Mouse (Mus musculus): ENCODE data around the gene Camta1.

The Camta1 gene

DNA sequence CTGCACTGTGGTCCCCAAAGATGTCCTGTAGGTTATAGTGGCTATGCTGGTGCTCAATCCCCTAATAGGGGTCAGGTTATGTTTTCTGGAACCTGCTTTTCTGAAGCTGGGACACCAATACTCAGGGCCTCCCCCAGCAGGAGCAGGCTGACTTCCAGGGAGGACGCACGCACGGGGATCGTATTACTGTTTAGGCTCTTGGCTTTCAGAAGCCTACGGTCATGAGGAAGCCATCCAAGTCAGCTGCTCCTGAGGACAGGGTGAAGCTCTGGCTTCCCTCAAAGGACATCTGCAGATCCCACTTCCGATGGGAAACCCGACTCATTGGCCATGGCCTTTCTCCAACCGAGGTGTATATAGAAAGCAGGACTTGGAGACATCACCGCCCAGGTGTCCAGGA is 729.2 kb downstream of the Camta1 start:
- POLR2A ChIA-PET, result interaction anchor here in 3 of 4 experiments (0.6 to 4.8 kb wide), 5 partner anchors 21 to 216 kb away, joined by 3 to 67 read pairs (median 4); no protein-coding TSS in a partner anchor
- CTCF ChIA-PET, result interaction anchor here in 3 of 4 experiments (0.6 to 2.0 kb wide), 5 partner anchors 7 to 58 kb away, joined by 3 to 9 read pairs (median 3); no protein-coding TSS in a partner anchor

DNA sequence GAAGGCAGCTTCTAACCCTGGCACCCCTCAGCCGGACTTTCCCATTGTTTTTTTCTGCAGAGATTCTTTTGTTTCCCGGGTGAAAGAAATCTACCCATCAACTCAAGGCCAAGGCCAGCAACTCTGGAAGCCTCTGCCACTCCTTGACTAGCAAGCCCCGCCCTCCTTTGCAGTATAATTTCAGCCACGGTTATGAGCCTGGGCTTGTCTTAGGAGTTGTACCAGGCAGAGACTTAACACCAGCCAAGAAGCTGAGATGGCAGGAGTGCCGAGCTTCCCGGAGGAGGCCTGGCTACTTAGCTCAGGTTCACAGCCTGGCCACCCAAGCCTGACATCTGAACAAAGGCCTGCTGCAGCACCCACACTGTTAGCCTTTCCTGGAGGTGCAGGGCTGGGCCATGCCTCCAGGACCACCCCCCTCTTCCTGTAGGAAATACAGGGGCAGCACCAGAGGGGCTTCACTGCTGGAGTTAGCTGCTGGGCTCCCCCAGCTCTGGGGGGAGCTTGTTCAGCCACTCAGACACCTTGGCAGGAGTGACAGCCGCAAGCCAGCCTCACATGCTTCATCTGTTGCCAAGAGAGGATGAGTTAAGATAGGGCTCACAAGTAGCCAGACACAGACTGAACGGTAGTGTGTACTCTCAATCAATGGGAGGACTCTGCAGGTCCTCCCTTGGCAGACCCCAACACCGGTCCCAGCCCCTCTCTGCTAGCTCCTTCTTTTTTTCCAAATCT is 730.8 kb downstream of the Camta1 start:
- ChIA-PET POLR2A (interaction anchor here in 3 of 4 experiments (1.1 to 4.8 kb wide), 6 partner anchors 9 to 23 kb away, joined by 3 to 67 read pairs (median 9); no protein-coding TSS in a partner anchor), CTCF (interaction anchor here in 2 of 4 experiments (0.5 to 2.9 kb wide), 3 partner anchors 8 to 279 kb away, joined by 3 to 60 read pairs (median 9); no protein-coding TSS in a partner anchor)

DNA sequence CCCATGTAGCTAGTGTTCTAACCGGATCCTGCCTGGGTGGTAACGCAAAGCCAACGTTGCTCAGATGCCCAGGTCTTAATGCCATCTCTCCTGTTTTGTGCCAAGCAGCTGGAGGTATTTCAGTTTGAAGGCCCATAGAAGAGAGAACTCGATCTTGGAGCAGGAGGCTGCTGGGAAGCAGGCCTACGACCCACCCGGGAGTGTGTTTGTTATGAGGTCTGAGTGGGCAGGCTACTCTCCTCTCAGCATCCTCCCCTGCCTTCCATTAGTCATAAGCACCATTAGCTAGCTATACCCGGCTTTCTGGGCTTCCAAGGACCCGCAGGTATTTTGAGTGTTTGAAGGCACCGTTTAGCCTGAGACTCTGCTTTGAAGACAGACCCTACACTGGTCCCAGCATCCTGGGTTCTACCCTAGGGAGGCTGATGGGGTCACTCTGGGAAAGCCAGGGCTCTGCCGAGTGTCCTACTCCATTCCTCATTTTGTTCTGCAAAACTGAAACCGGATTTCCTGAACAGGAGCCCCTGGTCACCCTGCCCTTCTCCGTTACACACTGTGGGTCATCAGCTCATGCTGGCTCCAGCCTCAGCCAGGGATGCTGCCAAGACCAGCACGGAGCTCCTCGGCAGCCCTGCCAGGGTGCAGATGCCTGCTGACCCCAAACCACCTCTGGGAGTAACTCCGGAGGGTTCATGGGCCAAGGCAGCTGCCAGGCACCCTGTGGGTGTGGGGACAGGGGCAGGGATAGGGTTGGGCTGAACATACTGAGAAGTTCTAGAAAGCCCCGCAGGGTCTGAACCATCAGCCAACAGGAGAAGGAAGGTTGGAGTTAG is 731.7 kb downstream of the Camta1 start:
- ChIA-PET CTCF (interaction anchor here (0.5 to 2.9 kb wide), 30 partner anchors 9 to 857 kb away, joined by 3 to 60 read pairs (median 4); partner anchors contain the start of genes Per3 (in 1 of the 4) and Vamp3 (in 1 of the 4)), POLR2A (interaction anchor here (0.5 to 4.8 kb wide), 23 partner anchors 9 to 898 kb away, joined by 3 to 67 read pairs (median 6); partner anchors contain the start of genes Per3 (in 1 of the 4) and Vamp3 (in 1 of the 4))

DNA sequence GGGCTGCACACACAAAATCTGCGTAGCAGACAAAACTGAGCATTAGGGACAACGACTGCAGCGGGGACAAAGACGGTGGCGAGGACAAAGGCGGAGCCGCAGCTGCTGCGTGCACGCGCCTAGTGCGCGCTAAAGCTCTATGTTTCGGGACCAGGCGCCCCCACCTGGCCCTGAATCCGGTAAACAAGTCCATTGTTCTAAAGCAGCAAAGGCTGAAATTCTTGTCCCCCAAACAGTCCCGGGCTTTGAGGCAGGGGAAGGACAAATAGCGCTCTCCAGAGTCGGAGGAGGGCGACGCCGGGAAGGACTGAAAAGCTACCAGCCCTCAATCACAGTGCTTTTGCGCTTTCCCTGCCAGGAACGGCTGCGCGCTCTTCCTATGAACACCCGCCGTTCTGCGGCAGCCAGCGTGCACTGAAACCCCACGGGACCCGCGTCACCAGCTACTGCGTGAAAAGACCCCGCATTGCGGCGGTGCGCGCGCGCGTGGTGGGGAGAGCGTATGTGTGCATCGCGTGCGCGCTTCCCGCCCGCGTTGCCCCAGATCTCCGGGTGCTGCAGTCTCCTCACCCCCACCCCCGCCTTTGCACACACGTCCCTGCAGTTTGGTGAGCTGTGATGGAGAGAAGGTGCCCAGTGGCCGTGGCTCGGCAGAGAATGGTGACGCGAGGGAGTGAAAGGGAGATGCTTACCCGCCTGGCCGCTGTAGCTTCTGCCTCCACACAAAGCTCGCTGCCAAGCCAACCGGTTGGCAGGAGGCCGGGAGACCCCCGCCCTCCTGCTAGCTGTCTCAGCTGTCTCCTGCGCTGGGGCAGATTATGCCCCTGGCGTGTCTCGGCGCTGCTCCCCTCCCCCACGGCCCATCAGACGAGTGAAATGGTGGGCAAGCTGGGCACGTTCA is 732.8 kb downstream of the Camta1 start:
- CTCF ChIA-PET, result interaction anchor here (0.5 to 2.9 kb wide), 48 partner anchors 8 to 900 kb away, joined by 3 to 60 read pairs (median 4); partner anchors contain the start of genes Vamp3 (in 2 of the 4) and Per3 (in 1 of the 4)
- POLR2A ChIA-PET, result interaction anchor here (0.7 to 4.8 kb wide), 32 partner anchors 9 to 899 kb away, joined by 3 to 67 read pairs (median 5); partner anchors contain the start of genes Camta1 (in 1 of the 4), Per3 (in 1 of the 4) and Vamp3 (in 1 of the 4)

DNA sequence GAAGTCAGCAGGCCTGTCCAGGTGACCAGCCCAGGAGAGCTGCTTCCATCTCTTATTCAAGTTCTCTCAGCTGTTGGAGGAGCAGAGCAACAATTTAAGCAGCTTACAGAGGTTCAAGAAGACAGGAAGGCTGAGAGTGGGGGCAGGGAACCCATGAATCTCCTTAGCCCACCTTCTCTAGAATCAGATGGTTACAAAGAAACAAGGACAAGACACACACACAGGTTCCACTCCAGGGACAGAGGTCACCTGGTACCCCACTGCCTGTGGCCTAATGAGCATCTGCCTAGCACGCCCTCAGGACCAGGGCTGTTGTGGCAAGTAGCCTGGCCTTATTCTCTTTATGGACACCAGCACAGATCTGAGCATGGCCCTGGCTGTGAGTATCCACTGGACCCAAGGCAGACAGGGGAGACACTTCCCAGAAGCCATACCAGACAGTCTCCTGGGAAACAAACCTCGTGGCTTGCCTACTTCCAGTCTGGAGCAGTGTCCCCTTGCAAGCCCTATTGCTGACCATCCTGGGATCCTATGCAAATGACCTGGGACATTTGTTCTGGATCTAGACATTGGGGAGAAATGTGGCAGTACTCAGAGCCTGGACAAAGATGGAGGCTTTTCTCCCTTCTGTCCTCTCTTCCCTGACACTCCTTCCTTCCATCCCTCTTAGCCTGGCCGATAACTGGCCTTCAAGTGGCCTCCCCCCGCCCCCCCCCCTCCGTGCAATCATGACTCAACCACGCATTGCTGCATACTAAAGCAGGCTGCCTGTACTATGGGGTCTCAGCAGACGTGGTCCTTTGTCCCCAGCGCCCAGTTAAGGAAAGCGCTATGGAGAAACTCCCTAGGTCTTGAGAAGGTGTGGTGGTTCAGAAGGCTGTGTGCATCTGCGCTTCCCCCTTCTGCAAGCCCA is 733.8 kb downstream of the Camta1 start:
- CTCF ChIA-PET, result interaction anchor here (0.6 to 4.1 kb wide), 33 partner anchors 11 to 851 kb away, joined by 3 to 60 read pairs (median 4); partner anchors contain the start of genes Vamp3 (in 2 of the 4) and Per3 (in 1 of the 4)
- POLR2A ChIA-PET, result interaction anchor here in 3 of 4 experiments (0.6 to 4.8 kb wide), 27 partner anchors 8 to 900 kb away, joined by 3 to 67 read pairs (median 6); partner anchors contain the start of genes Camta1 (in 1 of the 3), Per3 (in 1 of the 3) and Vamp3 (in 1 of the 3)

DNA sequence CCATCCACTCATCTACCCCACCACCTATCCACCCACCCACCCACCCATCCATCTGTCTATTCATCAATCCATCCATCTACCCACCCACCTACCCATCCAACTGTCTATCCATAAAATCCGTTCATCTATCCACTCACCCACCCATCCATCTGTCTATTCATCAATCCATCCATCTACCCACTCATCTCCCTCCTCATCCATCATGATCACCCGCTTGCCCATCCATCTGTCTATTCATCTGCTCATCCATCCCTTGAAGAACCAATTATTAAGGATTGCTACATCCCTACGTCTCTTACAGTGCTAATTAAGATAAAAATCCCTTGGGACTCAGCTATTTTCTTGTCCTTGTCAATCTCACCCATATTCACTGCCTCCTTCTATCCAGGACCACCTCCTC is 742.8 kb downstream of the Camta1 start:
- ChIA-PET CTCF (interaction anchor here in 1 of 4 experiments (1.1 kb wide), 1 partner anchor 13 kb away, joined by 3 read pairs; no protein-coding TSS in a partner anchor), POLR2A (interaction anchor here in 2 of 4 experiments (0.6 to 4.1 kb wide), 5 partner anchors 10 to 645 kb away, joined by 3 to 20 read pairs (median 5); no protein-coding TSS in a partner anchor)

DNA sequence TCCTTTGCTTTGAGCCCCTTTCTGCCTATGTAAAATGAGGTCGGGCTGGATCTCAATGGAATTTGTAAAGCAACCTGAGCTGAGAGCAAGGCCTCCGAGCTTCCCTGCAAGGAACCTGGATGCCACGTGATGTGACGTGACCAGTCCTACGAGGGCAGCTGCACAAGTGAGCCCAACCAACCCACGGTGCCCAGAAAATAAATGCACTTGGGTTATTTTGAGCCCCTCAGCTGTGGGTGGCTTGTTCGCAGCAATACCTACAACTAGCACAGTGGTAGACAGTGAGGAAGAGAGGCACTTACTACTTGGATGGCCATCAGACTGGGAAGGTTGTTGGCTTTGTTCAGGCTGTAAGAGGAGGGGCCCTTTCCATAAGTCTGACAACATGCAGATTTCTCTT is 747.1 kb downstream of the Camta1 start:
- POLR2A ChIA-PET, result no interaction called here

DNA sequence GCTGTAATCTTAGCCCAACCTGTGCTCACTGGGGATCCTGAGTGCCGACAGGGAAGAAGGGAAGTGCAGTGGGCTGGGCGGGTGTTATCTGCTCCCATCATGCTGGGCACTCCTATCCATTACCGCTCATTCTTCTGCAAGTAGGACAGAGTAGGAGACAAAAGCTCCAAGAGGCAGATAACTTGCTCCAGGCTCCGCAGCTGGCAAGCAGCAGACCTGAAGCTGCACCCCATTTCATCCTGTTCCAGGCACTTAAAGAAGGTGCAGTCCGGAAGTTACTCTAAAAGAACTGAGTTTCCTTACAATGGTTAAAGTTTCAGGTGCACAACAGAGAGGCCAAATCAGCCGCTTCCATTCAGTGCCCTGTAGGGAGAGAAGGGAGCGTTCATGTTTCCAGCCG is 750.5 kb downstream of the Camta1 start:
- ChIA-PET CTCF (interaction anchor here (0.5 to 1.8 kb wide), 10 partner anchors 16 to 378 kb away, joined by 3 to 6 read pairs (median 3); no protein-coding TSS in a partner anchor), POLR2A (interaction anchor here in 3 of 4 experiments (0.9 to 6.3 kb wide), 10 partner anchors 12 to 163 kb away, joined by 3 to 67 read pairs (median 4); no protein-coding TSS in a partner anchor)

More for the DNA sequence above, 747.1 kb downstream of the Camta1 start:
- CTCF ChIA-PET, result no interaction called here

DNA sequence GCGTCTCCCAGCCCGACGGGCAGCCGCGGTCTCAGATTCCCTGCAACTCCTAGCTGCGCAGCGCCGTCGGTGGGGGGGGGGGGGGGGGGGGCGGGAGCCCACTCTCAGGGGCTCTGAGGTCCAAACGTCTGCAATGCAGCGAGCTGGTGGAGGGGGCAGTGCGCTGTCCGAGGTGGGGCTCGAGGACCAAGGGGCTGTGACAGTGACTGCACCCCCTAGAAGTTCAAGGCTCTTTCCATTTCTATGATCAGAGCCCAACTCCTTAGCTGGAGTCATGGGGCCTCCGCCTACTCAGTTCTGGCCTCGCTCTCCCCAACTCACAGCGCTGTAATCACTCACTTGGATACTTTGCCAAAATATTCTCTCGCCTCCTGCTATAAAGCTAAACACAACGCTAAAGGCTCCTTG is 752.8 kb downstream of the Camta1 start:
- POLR2A ChIA-PET, result interaction anchor here (0.5 to 6.3 kb wide), 61 partner anchors 9 to 900 kb away, joined by 3 to 67 read pairs (median 4); partner anchors contain the start of genes Vamp3 (in 3 of the 4), Per3 (in 2 of the 4), Camta1 (in 1 of the 4) and Klhl21 (in 1 of the 4)
- CTCF ChIA-PET, result interaction anchor here (0.6 to 4.1 kb wide), 29 partner anchors 12 to 972 kb away, joined by 3 to 58 read pairs (median 5); partner anchors contain the start of genes Gm13090 (in 1 of the 4) and Vamp3 (in 1 of the 4)

DNA sequence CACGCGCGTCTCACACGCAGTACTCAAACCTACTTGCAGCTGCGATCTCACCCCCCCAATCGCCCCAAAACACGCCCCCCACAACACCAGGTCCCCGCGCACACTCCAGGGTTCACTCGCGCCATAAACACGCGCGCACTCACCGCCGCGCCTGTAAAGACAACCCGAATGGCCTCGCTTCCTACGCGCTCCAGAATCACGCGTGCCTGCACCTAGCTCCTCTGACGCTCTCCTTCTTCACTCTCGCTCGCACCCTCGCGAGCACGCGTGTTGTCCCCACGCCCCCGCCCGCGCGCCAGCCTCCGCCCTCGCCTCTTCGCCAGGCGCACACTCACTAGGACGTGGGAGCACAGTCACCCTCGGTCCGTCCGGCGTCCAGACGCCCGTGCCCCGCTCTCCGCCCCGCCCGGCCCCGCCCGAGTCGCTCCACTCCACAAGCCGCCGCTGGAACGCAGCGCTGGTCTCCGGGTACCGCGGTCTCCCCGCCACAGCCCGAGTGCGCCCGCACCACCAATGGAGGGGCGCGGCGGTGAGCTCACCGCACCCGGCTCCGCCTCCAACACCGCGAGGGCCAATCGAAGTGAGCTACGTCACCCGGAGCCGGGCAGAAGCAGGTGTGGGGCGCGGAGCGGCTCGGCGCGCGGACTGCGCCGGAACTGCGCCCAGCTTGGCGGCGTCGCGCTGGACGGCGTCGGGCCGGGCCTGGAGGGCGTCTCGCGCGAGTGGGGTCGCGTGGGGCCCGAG is 753.5 kb downstream of the Camta1 start:
- POLR2A ChIA-PET, result interaction anchor here (0.5 to 6.3 kb wide), 68 partner anchors 9 to 900 kb away, joined by 3 to 67 read pairs (median 4); partner anchors contain the start of genes Vamp3 (in 3 of the 4), Per3 (in 2 of the 4), Camta1 (in 1 of the 4) and Klhl21 (in 1 of the 4)
- CTCF ChIA-PET, result interaction anchor here (0.7 to 4.1 kb wide), 32 partner anchors 12 to 972 kb away, joined by 3 to 58 read pairs (median 5); partner anchors contain the start of genes Gm13090 (in 1 of the 4) and Vamp3 (in 1 of the 4)

DNA sequence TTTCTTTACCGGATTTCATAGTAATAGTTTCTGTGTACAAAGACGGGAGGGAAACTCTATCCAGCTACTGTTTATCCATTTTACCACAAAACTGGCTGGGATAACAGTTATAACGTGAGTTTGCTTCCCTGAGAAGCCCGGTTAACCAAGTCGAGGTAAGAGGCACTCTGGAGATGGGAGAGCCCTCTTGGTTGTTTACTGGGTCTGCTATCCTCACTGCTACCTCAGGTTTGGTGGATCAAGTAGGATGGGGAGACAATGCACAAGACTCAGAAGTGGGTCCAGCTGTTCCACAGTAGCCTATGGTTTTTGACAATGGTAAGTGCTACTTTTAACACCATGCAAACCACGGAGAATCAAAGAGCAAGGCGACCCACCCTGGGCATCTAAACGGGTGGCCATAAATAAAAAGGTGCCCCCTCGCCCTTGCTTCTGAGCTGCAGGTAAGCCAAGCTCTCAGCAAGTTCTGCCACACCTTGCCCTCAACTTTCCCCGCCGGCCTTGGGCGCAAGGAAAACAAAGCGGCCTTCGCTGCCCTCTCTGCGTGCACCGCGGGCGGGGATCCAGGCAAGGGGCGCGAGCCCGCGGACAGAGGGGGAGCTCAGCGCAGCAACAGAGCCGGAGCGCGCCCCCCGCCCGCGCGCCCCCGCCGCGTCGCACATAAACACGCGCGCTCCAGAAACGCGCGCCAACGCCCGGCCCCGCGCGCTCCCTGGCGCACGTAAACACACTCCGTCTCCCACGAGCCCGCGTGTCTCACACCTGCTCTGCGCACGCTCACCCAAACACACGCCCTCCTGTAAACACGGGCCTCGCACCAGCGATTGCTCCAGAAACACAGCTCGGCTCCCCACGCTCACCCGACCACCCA is 754.3 kb downstream of the Camta1 start:
- POLR2A ChIA-PET, result interaction anchor here (0.7 to 6.3 kb wide), 27 partner anchors 9 to 1157 kb away, joined by 3 to 67 read pairs (median 5); partner anchors contain the start of gene Vamp3 (in 3 of the 4)

DNA sequence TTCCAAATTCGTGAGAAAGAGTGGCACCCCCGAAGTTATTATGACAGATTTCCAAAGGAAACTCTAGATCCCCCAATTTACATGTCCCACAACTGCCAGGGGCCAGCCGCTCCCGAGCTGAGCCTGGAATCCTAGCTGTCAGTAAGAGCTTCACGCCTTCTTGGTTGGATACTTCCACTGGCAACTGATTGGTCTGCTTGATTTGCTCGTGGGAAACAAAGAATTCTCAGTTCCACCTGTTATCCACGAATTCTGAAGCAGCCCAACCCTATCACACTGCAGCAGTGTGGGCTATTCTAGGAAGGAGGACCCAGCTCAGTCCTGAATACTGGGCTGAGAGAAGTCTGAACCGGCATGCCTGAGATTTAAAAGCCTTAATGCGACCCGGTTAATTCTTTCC is 755.2 kb downstream of the Camta1 start:
- POLR2A ChIA-PET, result interaction anchor here in 2 of 4 experiments (0.7 to 6.3 kb wide), 8 partner anchors 10 to 126 kb away, joined by 3 to 67 read pairs (median 6); partner anchors contain the start of gene Vamp3 (in 1 of the 2)
- CTCF ChIA-PET, result interaction anchor here in 2 of 4 experiments (0.6 to 4.1 kb wide), 6 partner anchors 10 to 33 kb away, joined by 3 to 58 read pairs (median 8); no protein-coding TSS in a partner anchor

More for the DNA sequence above, 754.3 kb downstream of the Camta1 start:
- CTCF ChIA-PET, result interaction anchor here (0.7 to 4.1 kb wide), 12 partner anchors 11 to 444 kb away, joined by 3 to 58 read pairs (median 6); partner anchors contain the start of gene Gm13090 (in 1 of the 4)

DNA sequence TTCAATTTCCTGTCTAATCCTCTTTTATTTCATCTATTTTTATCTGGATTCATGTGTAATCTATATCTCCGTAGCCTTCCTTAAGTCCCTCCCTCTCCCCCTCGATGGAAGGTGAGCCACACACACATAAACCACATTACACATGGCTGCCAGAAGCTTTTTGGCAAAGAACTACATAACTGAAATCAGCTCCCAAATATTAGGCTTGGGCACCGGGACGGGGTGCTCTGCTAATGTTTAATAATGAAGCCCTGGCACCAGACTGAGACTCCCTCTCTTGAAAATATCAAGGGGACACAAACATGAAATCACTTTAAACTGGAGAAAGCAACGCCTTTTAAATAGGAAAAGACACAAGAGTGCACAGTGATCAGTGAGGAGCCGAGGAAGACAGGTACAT is 755.8 kb downstream of the Camta1 start:
- CTCF ChIA-PET, result interaction anchor here in 2 of 4 experiments (0.6 to 4.1 kb wide), 5 partner anchors 10 to 34 kb away, joined by 3 to 58 read pairs (median 9); no protein-coding TSS in a partner anchor

More for the DNA sequence above, 755.8 kb downstream of the Camta1 start:
- POLR2A ChIA-PET, result interaction anchor here in 2 of 4 experiments (1.1 to 6.3 kb wide), 4 partner anchors 13 to 48 kb away, joined by 3 to 67 read pairs (median 18); partner anchors contain the start of gene Vamp3 (in 1 of the 2)

All from embryonic stem cell, embryonic (primary cell).